Mouse (Mus musculus) c-Kit-negative CD71-positive TER-119-positive erythroid progenitor cells, embryonic 14.5 days (primary cell): ENCODE measurements around the gene Mrtfa.

Source experiments
- DNase-seq: peaks from one replicate; pipeline ENCODE4 v3.0.0-alpha.2; 2013; ENCODE audit warnings: low read depth, low spot score

Gene Mrtfa

DNA sequence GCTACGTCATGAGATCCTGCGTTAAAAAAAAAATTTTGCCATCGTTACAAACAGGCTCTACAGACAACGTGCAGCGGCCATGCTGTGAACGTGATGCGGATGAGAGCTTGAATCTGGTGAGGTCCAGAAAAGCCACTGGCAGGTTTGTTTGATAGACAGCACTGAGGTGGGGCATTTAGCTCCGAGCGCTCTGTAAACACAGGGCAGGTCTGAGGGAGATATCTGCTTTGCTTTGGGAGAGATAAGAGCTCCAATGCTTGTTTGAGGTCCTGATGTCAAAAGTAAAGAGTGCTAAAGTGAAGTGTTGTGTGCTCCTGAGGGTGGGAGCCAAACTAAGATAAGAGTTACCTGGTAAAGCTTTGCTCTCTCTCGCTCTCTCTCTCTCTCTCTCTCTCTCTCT, 6.6 kb upstream of the Mrtfa start:
- no peak for DNase-seq

DNA sequence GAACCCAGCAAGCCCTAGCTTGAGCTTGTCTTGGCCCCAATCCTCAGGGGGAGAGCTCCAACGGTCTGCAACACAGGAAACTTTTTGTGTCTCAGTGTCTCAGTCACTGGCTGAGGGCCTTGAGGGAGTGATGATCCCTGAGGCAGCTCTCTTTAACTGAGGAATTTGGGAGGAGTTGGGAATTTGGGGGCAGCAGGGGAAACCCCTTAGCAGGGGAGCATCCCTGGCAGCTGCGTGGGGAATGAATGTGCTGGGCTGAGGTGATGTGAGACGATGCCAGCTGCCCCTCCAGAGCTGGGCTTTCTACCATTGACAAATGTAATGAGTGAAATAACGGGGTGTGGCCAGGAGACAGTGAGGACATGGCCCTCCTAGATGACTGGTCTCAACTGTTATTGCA, 4.9 kb upstream of the Mrtfa start:
- no peak for DNase-seq

DNA sequence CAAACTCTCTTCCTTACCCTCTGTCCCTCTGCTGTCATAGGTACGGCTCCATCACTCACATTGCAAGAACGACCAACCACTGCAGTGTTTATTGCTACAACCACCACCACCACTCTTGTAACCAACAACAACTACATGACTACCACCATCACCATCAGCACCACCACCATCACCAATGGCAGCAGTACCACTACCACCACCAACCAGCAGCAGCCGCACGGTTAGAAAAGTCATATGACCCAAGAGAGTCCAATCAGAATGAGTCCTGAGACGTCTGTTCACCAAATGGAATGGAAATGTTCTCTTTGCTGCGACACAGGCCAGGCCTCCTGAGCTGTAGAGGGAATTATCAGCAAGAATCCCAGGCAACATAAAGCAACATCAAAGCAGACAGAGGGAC, 4.2 kb upstream of the Mrtfa start:
- no peak for DNase-seq

DNA sequence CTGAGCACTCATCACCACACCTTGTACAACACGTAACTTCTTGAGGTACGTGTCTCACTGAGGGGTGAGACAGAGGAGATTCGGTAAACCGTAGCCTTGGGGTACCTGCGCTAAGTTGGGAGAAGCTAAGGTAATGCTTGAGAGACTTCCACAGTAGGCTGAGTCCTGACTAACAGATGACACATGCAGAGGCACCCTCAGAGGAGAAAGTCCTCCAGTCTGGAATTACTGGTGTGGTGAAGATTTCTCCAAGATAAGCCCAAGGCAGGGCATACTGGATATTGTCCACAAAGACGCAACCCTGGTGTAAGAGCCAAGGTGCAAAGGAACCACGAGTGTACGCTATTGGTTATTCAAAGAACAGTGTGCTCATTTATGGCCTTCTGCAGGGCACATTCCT, 2.3 kb upstream of the Mrtfa start:
- no peak for DNase-seq

DNA sequence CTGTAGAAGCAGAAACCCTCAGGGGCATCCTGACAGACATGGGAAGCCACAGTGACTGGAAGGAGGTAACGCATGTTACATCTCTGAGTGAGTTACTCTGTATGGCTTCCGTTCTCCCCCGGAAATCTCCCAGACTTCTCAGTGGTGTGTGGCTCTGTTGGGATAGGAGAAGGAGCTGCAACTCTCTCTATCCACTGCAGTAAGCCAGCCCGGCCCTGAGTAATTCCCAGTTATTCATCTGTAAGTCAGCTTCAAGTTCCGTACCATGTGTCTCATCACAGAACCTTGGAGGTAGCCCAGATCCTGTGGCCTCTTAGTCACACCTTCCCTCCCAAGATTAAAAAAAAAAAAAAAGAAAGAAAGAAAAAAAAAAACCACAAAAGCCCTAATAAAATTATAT, 1.8 kb upstream of the Mrtfa start:
- DNase-seq = no peak

DNA sequence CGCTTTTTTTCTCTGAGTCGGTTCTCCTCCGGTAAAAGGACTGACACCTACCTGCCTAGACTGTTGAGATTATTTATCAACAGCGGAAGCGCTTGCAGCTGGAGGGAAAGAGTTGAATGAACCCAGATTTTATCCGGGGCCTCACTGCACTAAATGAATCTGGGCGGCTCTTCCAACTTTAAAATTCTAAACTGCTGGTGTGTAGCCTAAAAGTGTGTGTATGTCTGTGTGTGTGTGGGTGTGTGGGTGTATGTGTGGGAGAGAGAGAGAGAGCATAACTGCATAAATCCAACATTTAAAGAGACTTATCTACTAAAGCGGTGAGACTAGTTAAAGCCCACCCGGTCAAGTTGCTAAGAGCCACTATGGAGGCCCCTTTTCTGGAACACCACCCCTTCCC, 746 bp upstream of the Mrtfa start:
- no peak for DNase-seq

DNA sequence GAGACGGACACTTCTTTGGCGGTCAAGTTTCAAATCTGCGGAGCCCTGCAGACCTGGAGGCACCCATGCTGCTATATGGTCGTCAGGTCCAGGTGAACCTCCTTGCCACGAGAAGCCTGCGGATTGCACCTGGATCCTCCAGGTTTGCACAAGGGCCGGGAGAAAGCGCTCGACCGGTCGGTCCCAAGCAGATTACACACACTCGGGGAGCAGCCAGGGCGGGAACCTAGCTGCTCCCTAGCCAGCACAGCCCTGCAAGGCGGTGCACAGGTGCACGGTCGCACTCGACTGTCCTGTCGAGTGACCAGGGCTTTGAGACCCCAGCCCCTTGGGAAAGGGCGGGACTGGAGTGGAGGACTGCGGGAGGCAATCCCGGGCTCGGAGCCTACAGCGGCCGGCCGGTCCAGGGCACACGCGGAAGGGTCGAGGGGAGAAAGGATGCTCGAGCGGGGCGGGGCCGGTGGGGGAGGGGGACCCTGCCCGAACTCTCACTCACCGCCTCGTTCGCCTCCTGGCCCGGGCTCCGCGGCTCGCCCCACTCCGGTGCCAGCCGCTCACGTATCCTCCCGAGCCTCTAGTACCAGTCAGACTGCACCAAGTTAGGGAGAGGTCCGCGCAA, 437 bp downstream of the Mrtfa start:
- DNase-seq = no peak

DNA sequence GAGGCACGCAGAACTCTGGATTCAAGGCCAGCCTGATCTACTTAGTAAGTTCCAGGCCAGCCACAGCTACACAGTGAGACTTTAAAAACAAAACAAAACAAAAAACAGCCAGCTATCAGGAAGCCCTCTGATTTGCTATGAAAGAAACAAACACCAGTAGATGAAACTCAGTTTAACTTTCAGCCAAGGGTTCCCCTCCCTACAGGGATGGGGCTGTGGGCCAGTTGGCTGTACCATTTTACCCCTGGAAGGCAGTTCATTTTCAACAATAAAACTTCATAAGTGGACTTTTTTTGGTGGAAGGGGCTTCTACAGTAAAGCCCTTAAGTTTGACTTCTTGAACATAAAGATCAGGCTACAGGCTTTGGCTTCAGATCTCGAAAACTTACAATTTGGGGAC, 1.5 kb downstream of the Mrtfa start:
- DNase-seq = no peak

DNA sequence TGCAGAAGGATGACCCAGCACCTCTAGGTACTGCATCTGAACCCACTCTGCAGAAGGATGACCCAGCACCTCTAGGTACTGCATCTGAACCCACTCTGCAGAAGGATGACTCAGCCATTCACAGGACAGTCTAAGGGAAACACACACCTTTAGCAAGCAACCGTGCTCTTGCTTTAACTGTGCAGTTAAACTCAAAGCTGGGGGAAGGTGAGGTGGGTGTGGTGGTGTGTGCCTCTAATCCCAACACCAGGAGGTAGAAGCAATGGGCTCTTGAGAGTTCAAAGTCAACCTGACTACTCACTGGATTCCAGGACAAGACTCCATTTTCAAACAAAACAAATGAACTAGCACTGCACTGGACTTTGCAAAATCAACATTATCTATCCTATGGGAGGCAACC, 5.6 kb downstream of the Mrtfa start:
- no peak for DNase-seq

DNA sequence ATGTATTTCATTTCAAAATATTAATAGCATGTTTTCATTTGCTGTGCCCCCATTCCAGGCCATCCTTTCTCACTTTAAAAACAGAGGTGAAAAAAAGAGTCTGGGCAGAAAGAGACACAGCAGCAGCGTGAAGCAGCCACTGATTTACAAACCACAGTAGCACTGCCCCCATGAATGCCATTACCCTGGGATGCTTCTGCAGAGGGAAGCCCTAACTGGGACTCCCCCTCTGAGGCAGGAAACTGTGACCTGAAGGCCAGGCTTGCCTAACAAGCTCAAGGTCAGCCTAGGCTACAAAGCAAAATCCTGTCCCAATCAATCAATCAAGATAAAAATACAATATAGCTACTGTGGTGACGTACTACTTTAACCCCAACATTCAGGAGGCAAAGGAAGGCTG, 9.3 kb downstream of the Mrtfa start:
- DNase-seq = no peak

DNA sequence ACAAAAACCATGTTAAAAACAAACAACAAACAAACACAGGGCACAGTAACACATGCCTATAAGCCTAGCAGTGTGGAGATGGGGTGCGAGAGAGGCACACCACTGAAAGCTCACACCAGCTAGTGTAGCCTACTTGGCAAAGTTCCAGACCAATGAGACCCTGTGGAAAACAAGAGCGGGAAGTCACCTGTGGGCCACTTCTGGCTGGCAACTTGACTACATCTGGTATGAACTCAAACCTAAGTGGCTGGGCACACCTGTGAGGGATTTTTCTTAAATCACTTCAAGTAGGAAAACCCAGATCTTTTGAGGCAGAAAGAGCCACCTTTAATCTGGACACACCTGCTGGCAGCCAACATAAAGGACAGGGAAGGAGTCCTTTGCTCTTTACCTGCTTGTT, 11.0 kb downstream of the Mrtfa start:
- DNase-seq = no peak

DNA sequence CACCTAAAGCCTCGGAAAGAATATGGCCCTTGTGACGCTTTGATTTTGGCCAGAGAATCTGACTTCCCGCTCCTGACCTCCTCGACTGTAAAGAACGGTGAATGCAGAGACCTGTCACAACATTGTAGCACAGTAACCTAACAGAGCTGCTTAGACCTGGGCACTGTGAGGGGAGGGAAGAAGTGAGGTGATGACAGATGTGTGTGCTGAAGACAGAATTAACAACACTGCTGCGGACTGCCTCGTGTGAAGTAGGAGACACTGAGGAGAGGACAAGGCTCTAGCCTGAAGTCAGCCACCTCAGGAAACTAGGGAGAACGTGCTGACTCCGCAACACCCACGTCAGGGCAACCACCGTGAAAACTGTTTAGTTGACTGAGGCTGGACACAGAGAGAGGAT, 11.9 kb downstream of the Mrtfa start:
- DNase-seq = no peak

DNA sequence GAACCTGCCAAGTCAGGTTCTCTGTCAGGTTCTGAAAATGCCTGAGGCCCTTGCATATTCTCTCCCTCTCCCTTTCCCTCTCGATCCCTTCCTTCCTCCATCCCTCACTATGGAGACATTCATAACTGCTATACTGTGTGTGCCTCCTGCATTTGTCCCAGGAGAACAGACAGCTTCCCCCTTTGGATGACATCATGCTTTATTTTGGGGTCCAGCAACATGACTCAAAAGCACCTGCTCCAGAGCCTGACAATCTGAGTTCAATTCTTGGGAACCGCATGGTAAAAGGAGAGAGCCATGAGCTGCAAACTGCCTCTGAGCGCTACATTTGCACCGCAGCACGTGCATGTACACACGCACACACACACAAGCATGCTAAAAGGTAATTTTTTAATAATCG, 12.7 kb downstream of the Mrtfa start:
- no peak for DNase-seq

DNA sequence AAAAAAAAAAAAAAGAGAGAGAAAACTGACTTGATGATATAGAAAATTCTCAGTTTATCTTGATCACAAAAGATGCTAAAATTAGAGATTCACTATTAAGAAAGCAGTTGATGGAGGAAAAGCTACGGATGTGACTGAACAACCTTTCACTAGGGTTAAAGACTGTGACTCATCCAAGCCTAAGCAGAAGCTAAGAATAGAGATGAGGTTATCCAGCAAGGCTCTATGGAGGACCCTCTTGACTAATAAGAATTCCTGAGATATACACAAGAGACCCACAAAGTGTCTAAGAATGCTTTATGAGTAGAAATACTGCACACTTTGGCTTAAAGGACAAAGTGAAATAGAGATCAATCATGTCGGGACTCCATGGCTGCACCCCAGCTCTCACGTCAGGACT, 14.9 kb downstream of the Mrtfa start:
- DNase-seq = no peak

DNA sequence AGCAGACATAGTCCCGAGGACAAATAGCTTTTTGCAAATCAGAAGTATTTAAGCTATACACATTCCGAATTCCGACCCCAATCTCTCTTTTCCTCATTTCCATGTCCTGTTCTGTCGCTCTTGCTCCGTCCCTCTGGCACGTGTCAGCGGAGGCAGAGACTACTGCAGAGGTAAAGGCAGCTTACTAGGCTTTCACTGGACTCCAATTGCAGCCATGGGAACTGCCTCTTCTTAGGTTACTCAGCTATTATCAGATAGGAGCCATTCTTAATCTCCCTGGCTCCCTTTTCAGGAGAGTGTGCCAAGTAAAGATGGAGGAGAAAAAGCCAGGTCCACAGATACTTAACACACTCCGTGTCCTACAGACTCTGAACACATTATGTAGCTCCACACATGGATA, 18.3 kb downstream of the Mrtfa start:
- DNase-seq = no peak

DNA sequence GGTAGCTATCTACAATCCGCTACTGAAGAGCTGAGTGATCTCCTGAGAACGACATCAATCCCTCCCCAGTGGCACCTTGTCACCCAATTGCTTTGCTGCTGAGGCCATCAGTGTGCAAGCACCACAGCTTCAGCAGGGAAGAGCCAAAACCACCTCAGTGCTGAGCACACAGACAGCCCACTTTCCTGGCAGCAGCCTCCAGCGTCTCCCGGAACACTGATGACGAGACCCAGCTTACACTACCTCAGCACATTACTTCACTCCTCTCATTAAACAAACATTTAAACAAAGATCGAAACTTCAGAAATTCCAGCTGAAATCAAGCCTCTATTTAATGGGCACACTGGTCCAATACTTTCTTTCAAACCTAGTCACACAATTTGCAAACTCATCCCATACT, 21.8 kb downstream of the Mrtfa start:
- no peak for DNase-seq

DNA sequence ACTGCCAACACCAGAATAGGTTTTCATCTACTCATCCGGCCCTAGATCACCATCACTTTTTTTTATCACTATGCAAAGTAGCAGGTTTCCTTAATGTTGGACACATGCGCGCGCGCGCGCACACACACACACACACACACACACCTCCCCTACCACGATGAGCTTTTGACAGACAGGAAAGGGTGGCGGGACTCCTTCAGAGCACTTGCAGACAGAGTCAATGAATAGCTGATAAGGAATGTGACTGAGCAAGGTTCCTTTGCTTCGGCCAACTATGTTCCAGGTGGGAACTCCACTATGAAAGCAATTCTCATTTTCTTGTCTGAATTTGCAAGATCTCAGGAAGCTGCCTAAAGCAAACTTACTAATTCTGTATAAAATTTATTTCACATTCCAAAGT, 22.7 kb downstream of the Mrtfa start:
- no peak for DNase-seq

DNA sequence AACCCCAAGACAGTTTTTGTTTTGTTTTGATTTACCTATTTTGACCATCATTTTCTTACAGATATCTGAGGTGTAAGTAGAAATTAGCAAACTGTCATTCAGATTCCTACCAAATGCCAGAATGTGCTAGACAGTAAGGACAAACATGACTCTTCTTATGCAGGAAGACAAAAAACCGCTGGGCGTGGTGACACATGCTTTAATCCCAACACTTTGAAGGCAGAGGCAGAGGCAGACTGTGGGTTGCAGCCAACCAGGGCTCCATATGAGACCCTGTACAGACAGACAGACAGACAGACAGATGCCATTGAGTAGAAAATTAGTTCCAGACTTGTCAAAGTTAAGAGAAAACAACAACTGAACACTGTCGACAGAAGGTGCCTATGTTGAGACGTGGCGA, 24.3 kb downstream of the Mrtfa start:
- no peak for DNase-seq

DNA sequence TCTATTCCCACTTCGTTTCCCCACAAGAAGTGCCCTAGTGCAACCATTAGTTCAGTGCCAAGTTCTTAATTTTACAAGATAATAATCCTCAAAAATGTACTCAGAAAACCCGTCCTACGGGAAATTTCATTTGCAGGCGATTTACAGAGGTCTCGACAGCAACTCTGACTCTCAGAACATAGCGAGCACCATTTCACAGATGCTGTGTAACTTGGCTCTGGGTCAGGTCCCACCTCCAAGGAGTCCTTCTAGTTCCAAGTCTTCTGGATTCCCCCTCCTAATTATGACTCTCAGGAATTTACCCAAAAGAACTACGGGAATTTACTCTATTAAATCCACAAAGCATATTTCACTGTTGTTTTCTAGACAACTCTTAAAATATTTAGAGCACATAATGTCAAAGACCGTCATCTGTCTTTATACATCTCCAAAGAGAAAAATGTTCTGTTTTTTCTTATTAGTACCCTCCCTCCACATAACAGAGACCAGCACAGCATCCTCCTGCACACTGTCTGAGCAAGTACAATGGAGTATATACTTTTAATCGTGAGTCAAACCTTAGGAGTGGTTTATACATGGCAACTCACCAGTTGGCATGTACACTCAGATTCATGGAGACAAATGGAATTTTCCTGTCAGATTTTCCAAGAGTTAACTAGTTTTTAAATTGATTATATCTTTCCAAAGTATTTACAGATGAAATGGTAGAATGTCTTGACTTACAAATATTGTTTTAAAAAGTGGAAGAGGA, 25.8 kb downstream of the Mrtfa start:
- DNase-seq = no peak

DNA sequence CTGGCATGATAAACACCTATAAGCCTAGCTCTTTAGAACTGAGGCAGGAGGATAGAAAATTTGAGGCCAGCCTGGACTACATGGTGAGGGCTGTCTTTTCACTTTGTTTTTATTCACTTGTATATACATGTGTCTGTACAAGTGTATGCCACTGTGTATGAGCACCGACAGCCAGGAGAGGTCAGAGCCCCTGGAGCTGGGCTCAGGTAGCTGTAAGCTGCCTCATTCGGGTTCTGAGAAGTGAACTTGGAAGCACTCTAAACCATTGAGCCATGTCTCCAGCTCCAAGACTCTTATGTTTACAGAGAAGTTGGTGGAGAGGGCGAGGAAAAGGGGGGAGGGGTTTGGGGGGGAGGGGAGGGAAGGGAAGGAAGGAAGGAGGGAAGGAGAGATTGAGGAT, 29.0 kb downstream of the Mrtfa start:
- DNase-seq = no peak

DNA sequence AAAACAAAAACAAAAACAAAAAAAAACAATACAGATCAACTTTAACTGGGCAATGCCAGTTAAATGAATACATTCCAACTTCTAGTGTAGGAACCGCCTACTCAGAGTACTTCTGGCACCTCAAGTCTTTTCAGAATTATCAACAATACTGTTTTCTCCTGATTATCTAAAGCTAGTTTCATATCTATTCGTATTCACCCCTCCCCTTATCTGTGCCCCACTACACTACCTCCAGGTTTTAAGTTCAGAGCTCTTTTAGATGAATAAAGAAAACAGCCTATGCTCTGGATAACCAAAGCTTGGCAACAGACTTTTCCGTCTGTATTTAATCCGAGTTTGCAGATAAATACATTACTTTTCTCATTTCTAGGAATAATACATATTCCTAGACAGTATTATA, 29.9 kb downstream of the Mrtfa start:
- no peak for DNase-seq

DNA sequence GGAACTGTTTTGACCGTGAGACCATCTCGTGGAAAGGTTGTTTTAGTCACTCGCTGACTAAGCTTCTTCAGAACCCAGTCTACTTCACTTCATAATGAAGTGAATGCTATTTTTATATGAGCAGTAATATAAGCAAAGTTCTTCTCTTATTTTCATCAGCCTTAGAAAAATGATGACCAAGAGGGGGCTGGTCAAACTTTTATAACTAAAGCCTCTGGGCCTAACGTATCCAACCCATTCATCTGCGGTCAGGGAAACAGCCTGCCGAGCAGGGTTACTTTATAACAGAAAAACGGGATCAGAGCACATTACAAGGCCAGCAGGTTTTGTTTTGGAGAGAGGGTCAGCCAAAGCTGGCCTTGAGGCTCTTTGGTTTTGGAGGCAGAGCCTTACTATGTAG, 31.3 kb downstream of the Mrtfa start:
- DNase-seq = no peak

DNA sequence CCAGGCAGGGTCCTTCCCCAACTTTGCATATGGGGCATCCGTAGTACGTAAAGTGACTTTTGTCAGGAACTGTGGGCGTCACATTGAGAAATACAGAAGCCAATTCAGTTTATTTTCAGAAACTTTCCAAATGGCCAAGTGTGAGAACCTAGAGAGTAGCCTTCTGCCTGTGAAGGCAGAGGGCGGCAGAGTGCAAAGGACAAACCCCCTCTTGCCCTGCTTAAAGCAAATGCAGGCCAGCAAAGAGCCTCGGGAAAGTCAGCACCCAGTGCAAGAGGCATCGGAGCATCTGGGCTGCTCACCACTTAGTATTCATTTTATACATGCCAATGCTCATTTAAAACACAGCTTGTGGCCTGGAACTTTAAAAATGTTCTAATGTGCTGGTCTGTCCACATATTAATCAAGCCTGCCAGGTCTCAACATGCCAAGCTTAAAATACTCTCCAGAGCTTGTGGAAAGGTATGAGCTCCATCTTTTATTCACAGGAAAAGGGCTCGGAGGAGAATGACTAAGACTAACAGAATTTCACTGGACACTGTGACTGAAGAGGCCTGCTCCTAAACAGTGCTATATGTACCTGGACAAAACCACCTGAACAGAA, 31.9 kb downstream of the Mrtfa start:
- no peak for DNase-seq
